Mouse (Mus musculus): ENCODE data around the gene Galnt10.

Galnt10 gene

GRCm38 (mm10) chr11:57658751-57659150 is 13.5 kb downstream of the Galnt10 start:
- DNase-seq (ENCODE audit: low spot score): no peak

- DNase-seq (ENCODE audit: low spot score): no peak
These were observed 14.9 kb downstream of the Galnt10 start for GRCm38 (mm10) chr11:57660156-57660555.

GRCm38 (mm10) chr11:57660814-57661213 is 15.6 kb downstream of the Galnt10 start:
- DNase-seq (ENCODE audit: low spot score): no peak

GRCm38 (mm10) chr11:57661492-57662229 is 16.4 kb downstream of the Galnt10 start:
- no peak for DNase-seq (ENCODE audit: low spot score)

- no peak for DNase-seq (ENCODE audit: low spot score)
These were observed 17.0 kb downstream of the Galnt10 start for GRCm38 (mm10) chr11:57662231-57662630.

- no peak for DNase-seq (ENCODE audit: low spot score)
These were observed 18.0 kb downstream of the Galnt10 start for GRCm38 (mm10) chr11:57663271-57663670.

GRCm38 (mm10) chr11:57664741-57665140 is 19.5 kb downstream of the Galnt10 start:
- DNase-seq (ENCODE audit: low spot score): no peak

GRCm38 (mm10) chr11:57668271-57668670 is 23.0 kb downstream of the Galnt10 start:
- no peak for DNase-seq (ENCODE audit: low spot score)

GRCm38 (mm10) chr11:57669522-57669921 is 24.3 kb downstream of the Galnt10 start:
- DNase-seq (ENCODE audit: low spot score): no peak

GRCm38 (mm10) chr11:57671120-57671697 is 26.0 kb downstream of the Galnt10 start:
- no peak for DNase-seq (ENCODE audit: low spot score)

GRCm38 (mm10) chr11:57671797-57672196 is 26.6 kb downstream of the Galnt10 start:
- DNase-seq (ENCODE audit: low spot score): no peak

- DNase-seq (ENCODE audit: low spot score): no peak
These were observed 27.8 kb downstream of the Galnt10 start for GRCm38 (mm10) chr11:57672995-57673394.

- no peak for DNase-seq (ENCODE audit: low spot score)
These were observed 28.9 kb downstream of the Galnt10 start for GRCm38 (mm10) chr11:57673977-57674687.

GRCm38 (mm10) chr11:57677261-57677660 is 32.0 kb downstream of the Galnt10 start:
- DNase-seq (ENCODE audit: low spot score): no peak

GRCm38 (mm10) chr11:57682589-57682988 is 37.3 kb downstream of the Galnt10 start:
- no peak for DNase-seq (ENCODE audit: low spot score)

- DNase-seq (ENCODE audit: low spot score): no peak
These were observed 37.9 kb downstream of the Galnt10 start for GRCm38 (mm10) chr11:57683125-57683524.

- no peak for DNase-seq (ENCODE audit: low spot score)
These were observed 38.7 kb downstream of the Galnt10 start for GRCm38 (mm10) chr11:57683931-57684330.

- no peak for DNase-seq (ENCODE audit: low spot score)
These were observed 39.6 kb downstream of the Galnt10 start for GRCm38 (mm10) chr11:57684891-57685290.

GRCm38 (mm10) chr11:57685689-57686454 is 40.6 kb downstream of the Galnt10 start:
- no peak for DNase-seq (ENCODE audit: low spot score)

- no peak for DNase-seq (ENCODE audit: low spot score)
These were observed 41.6 kb downstream of the Galnt10 start for GRCm38 (mm10) chr11:57686797-57687196.

- no peak for DNase-seq (ENCODE audit: low spot score)
These were observed 42.0 kb downstream of the Galnt10 start for GRCm38 (mm10) chr11:57687258-57687657.

GRCm38 (mm10) chr11:57688179-57688929 is 43.1 kb downstream of the Galnt10 start:
- no peak for DNase-seq (ENCODE audit: low spot score)

Data from spleen, adult 12 weeks (tissue).